Mouse (Mus musculus): ENCODE data around the gene Lrrc36. TPM values are rescaled to one million over a fixed set of nuclear protein-coding genes. Genes with fewer than 3 reads are reported as not detected.
A peak's percentile ranks its signal among the peaks of the same experiment; 100 is the strongest.

Gene Lrrc36
- polyA plus RNA-seq (2012; rRNA removed): 0.07 and 0.13 TPM in 2 replicates

GRCm38 (mm10) chr8:105413391-105413790, at the start of gene Lrrc36, which contains the start of gene Kctd19:
TSS of gene Lrrc36 (plus strand) at chr8:105413571.
TSS of gene Kctd19 (minus strand) at chr8:105413502.
- Histone ChIP-seq H3K4me1 (ENCODE audit: control insufficient read depth, insufficient read depth, insufficient read length) (no peaks in the 10 kb centered on the region; the same call in 1 of the 2 replicates), H3K27ac (ENCODE audit: insufficient read depth, low read length) (no peak within 1 kb of the TSS), H3K4me3 (ENCODE audit: extremely low read depth, insufficient read depth, insufficient read length) (no peak within 1 kb of the TSS), H3K36me3 (ENCODE audit: control insufficient read depth, insufficient read depth, low read length) (no peaks in the 10 kb centered on the region), H3K27me3 (ENCODE audit: control insufficient read depth, insufficient read depth, low read length) (peaks cover 5% of the 10 kb centered on the region)
- DNase-seq (ENCODE audit: low read depth in 1 of 2, low spot score in 2 of 2): no peak
- 2% methylated on average over 34 of the region's 34 CpGs for WGBS
- no peak for TF ChIP-seq POLR2A (IDR thresholded peaks at IDR 0.05; ENCODE audit: low read depth, low read length)

GRCm38 (mm10) chr8:105367107-105367506, 46.3 kb upstream of the Lrrc36 start:
- 68% methylated on average over 2 of the region's 2 CpGs for WGBS
- Histone ChIP-seq H3K27me3 (ENCODE audit: control insufficient read depth, insufficient read depth, low read length) (no peaks in the 10 kb centered on the region), H3K4me1 (ENCODE audit: control insufficient read depth, insufficient read depth, insufficient read length) (no peaks in the 10 kb centered on the region), H3K36me3 (ENCODE audit: control insufficient read depth, insufficient read depth, low read length) (no peaks in the 10 kb centered on the region), H3K27ac (ENCODE audit: insufficient read depth, low read length) (no peak overlapping the region), H3K4me3 (ENCODE audit: extremely low read depth, insufficient read depth, insufficient read length) (no peak overlapping the region)
- no peak for TF ChIP-seq POLR2A (IDR thresholded peaks at IDR 0.05; ENCODE audit: low read depth, low read length)
- no peak for TF ChIP-seq CTCF (IDR thresholded peaks at IDR 0.05; ENCODE audit: extremely low read depth, insufficient read depth, insufficient read length, insufficient replicate concordance)
- DNase-seq (ENCODE audit: low read depth in 1 of 2, low spot score in 2 of 2): no peak

GRCm38 (mm10) chr8:105372473-105372872, 40.9 kb upstream of the Lrrc36 start:
- no peak for TF ChIP-seq POLR2A (IDR thresholded peaks at IDR 0.05; ENCODE audit: low read depth, low read length)
- TF ChIP-seq CTCF (IDR thresholded peaks at IDR 0.05; ENCODE audit: extremely low read depth, insufficient read depth, insufficient read length, insufficient replicate concordance): no peak
- WGBS: 91% methylated on average over 9 of the region's 9 CpGs
- Histone ChIP-seq H3K27ac (ENCODE audit: insufficient read depth, low read length) (no peak overlapping the region), H3K27me3 (ENCODE audit: control insufficient read depth, insufficient read depth, low read length) (no peaks in the 10 kb centered on the region), H3K4me3 (ENCODE audit: extremely low read depth, insufficient read depth, insufficient read length) (no peak overlapping the region), H3K4me1 (ENCODE audit: control insufficient read depth, insufficient read depth, insufficient read length) (no peaks in the 10 kb centered on the region), H3K36me3 (ENCODE audit: control insufficient read depth, insufficient read depth, low read length) (no peaks in the 10 kb centered on the region)
- DNase-seq (ENCODE audit: low read depth in 1 of 2, low spot score in 2 of 2): no peak

GRCm38 (mm10) chr8:105373032-105373431, 40.3 kb upstream of the Lrrc36 start, which contains the start of gene Plekhg4:
TSS of gene Plekhg4 (plus strand) at chr8:105373274.
- Histone ChIP-seq H3K4me1 (ENCODE audit: control insufficient read depth, insufficient read depth, insufficient read length) (no peaks in the 10 kb centered on the region), H3K27ac (ENCODE audit: insufficient read depth, low read length) (no peak within 1 kb of the TSS), H3K36me3 (ENCODE audit: control insufficient read depth, insufficient read depth, low read length) (no peaks in the 10 kb centered on the region), H3K4me3 (ENCODE audit: extremely low read depth, insufficient read depth, insufficient read length) (no peak within 1 kb of the TSS), H3K27me3 (ENCODE audit: control insufficient read depth, insufficient read depth, low read length) (no peaks in the 10 kb centered on the region)
- TF ChIP-seq POLR2A (IDR thresholded peaks at IDR 0.05; ENCODE audit: low read depth, low read length) (no peak), CTCF (IDR thresholded peaks at IDR 0.05; ENCODE audit: extremely low read depth, insufficient read depth, insufficient read length, insufficient replicate concordance) (no peak)
- no peak for DNase-seq (ENCODE audit: low read depth in 1 of 2, low spot score in 2 of 2)
- 67% methylated on average over 2 of the region's 2 CpGs for whole genome bisulfite sequencing

- H3K4me3 ChIP-seq (ENCODE audit: extremely low read depth, insufficient read depth, insufficient read length): no peak overlapping the region
- H3K27ac ChIP-seq (ENCODE audit: insufficient read depth, low read length): no peak overlapping the region
- 51% methylated on average over 33 of the region's 33 CpGs for WGBS
- TF ChIP-seq CTCF (IDR thresholded peaks at IDR 0.05; ENCODE audit: extremely low read depth, insufficient read depth, insufficient read length, insufficient replicate concordance) (0 out of 2 replicates have a peak, but pooled peaks have one; percentile 12), POLR2A (IDR thresholded peaks at IDR 0.05; ENCODE audit: low read depth, low read length) (no peak)
- H3K36me3 ChIP-seq (ENCODE audit: control insufficient read depth, insufficient read depth, low read length): no peaks in the 10 kb centered on the region
- no peak for DNase-seq (ENCODE audit: low read depth in 1 of 2, low spot score in 2 of 2)
- H3K4me1 ChIP-seq (ENCODE audit: control insufficient read depth, insufficient read depth, insufficient read length): no peaks in the 10 kb centered on the region
- no peaks in the 10 kb centered on the region for H3K27me3 ChIP-seq (ENCODE audit: control insufficient read depth, insufficient read depth, low read length)
Measured at GRCm38 (mm10) chr8:105374513-105374966, 38.8 kb upstream of the Lrrc36 start.

- H3K27me3 ChIP-seq (ENCODE audit: control insufficient read depth, insufficient read depth, low read length): no peaks in the 10 kb centered on the region
- no peaks in the 10 kb centered on the region for H3K36me3 ChIP-seq (ENCODE audit: control insufficient read depth, insufficient read depth, low read length)
- no peak overlapping the region for H3K27ac ChIP-seq (ENCODE audit: insufficient read depth, low read length)
- 69% methylated on average over 19 of the region's 19 CpGs for WGBS
- no peak for DNase-seq (ENCODE audit: low read depth in 1 of 2, low spot score in 2 of 2)
- H3K4me3 ChIP-seq (ENCODE audit: extremely low read depth, insufficient read depth, insufficient read length): no peak overlapping the region
- no peaks in the 10 kb centered on the region for H3K4me1 ChIP-seq (ENCODE audit: control insufficient read depth, insufficient read depth, insufficient read length)
- TF ChIP-seq POLR2A (IDR thresholded peaks at IDR 0.05; ENCODE audit: low read depth, low read length) (no peak), CTCF (IDR thresholded peaks at IDR 0.05; ENCODE audit: extremely low read depth, insufficient read depth, insufficient read length, insufficient replicate concordance) (no peak)
Measured at GRCm38 (mm10) chr8:105378673-105379072, 34.7 kb upstream of the Lrrc36 start.

- WGBS: 78% methylated on average over 12 of the region's 12 CpGs
- no peak for DNase-seq (ENCODE audit: low read depth in 1 of 2, low spot score in 2 of 2)
- no peak overlapping the region for H3K4me3 ChIP-seq (ENCODE audit: extremely low read depth, insufficient read depth, insufficient read length)
- H3K4me1 ChIP-seq (ENCODE audit: control insufficient read depth, insufficient read depth, insufficient read length): no peaks in the 10 kb centered on the region
- no peaks in the 10 kb centered on the region for H3K36me3 ChIP-seq (ENCODE audit: control insufficient read depth, insufficient read depth, low read length)
- no peak overlapping the region for H3K27ac ChIP-seq (ENCODE audit: insufficient read depth, low read length)
- H3K27me3 ChIP-seq (ENCODE audit: control insufficient read depth, insufficient read depth, low read length): no peaks in the 10 kb centered on the region
- no peak for TF ChIP-seq POLR2A (IDR thresholded peaks at IDR 0.05; ENCODE audit: low read depth, low read length)
- no peak for TF ChIP-seq CTCF (IDR thresholded peaks at IDR 0.05; ENCODE audit: extremely low read depth, insufficient read depth, insufficient read length, insufficient replicate concordance)
Measured at GRCm38 (mm10) chr8:105380308-105380707, 33.1 kb upstream of the Lrrc36 start.

All from spleen, adult 2 months (tissue).